Mouse (Mus musculus) activated CD4-positive, CD25-positive, alpha-beta regulatory T cell, adult 4 months (primary cell): ENCODE data around the gene Plscr2. TPM values are rescaled to one million over a fixed set of nuclear protein-coding genes. Genes with fewer than 3 reads are reported as not detected.
"Not testable (repeated sequence)": the region's sequence is repeated elsewhere in the genome, so short reads cannot be mapped to it uniquely, and the experiment has no call there.

Source experiments
- ATAC-seq: one replicate; pipeline ENCODE4 v1.8.0; 2017
- polyA plus RNA-seq, 2 experiments: library from polyadenylated mRNA; unstranded; fragments of 100-300 nt; shearing (Covaris generic); gene quantifications; one replicate each; pipeline ENCODE4 v1.2.1; 2017

Gene Plscr2
- polyA plus RNA-seq, 2 experiments from 2014 or later: not detected

DNA sequence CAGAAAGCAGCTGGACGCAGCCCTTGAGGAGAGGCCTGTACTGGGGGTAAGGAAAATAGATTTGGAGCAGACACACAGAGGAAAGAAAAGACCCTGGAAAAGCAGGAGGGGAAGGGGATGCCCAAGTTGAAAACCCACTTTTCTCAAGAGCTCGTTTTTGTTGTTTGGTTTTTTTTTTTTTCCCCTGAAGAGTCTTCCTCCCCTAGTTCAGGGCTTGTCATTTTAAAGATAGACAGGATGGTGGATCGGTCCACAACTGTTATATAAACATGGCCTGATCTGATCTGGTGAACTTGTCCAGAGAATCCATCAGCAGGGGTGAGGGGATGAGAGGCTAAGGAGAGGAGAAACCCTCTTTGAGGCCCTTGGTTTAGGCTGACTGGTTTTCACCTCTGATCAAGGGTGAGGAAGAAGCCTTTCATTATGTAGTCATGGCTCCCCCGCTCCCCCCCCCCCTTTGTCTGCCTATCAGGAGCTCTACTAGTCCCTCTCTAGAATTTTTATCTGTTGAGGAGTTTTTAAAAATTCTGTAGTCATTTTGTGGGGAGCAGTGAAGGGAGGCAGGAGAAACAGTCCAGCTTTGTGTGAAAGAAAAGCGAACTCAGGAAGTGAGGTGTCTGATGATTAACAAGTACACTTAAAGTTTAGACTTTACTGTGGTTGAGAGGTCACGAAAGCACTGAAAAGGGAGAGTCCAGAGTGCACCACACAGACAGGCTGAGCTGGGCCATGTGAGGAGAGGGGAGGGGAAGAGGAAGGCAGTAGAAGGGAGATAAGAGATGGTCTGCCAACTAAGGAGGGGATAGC, 1.2 kb upstream of the Plscr2 start:
- peak; percentile 96 for ATAC-seq

DNA sequence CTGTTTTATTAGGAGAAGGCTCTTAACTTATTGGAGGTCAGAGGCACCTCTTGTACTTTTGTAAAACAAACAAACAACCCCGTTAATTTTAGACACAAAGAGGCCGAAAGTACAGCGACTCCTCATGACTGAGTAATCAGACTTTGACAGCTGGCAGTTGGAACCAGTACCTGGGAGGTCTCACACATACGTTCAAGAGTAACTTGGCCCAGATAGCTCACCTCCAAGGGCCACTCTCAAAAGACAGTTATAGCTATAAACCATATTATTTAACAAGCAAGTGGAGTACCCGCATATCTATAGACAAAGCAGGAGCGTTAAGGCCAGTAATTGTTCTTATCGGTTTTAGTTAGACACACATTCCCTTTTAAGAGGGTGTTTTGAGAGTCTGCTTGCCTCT, 958 bp downstream of the Plscr2 start:
- no peak for ATAC-seq

DNA sequence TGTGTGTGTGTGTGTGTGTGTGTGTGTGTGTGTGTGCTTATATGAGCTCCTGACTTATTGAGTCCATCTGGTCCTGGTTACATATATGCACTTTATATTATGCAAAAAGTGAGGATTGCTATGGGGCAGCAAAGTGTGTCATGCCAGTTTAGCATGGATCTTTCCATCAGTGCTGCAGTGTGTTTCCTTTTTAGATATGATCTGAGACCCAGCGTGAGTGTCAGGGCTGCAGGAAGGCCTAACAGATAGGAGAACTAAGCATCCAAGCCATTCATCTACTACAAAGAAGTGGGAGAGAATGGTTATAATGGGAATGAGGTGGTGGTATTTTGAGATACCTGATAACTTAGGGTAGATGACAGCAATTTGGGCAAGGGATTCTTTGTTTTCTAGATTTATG, 4.6 kb downstream of the Plscr2 start:
- no peak for ATAC-seq

DNA sequence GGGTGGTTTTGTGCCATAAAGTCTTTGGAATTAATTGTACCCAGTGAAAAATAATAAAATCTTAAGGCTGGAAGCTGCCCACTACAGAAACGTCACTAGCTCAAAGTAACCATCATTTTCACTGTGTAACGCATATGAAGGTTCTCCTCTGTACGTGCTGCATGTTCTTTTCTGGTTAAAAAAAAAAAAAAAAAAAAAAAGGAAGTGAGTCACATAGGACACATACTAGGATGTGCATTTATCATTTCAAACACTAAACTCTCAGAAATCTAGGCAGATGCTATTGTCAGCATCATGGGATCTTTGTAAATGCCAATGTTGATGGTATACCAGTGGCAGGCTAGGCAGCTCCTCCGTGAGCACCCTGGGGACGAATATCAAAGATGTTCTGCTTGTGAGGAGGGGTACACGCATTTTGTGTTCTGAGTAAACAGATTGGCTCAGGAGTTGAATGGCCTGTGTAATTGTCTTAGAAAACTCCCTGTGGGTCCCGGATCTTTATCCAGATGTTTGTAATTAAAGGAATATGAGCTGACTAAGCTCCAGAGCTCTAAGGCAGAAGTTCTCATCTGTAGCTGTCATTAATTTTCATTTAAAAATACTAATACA, 7.3 kb downstream of the Plscr2 start:
- no peak for ATAC-seq

DNA sequence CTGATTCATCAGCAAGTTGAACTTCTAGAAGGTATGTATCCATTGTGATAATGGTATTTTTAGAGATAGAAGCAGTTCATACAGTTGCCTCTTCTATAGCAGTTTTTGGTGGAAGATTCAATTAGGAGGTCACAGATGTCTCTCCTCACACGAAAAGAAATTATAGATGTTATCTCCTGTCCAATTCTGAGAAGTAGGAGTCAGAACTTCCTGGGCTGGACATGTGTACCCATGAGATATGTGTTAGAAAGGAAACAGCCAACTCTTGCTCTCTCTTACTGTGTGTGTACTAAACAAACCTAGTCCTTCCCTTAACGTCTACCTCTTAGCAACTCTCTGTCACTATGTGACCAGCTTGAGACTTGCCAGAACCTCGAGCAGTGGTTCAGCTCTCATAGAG, 14.3 kb downstream of the Plscr2 start:
- no peak for ATAC-seq

DNA sequence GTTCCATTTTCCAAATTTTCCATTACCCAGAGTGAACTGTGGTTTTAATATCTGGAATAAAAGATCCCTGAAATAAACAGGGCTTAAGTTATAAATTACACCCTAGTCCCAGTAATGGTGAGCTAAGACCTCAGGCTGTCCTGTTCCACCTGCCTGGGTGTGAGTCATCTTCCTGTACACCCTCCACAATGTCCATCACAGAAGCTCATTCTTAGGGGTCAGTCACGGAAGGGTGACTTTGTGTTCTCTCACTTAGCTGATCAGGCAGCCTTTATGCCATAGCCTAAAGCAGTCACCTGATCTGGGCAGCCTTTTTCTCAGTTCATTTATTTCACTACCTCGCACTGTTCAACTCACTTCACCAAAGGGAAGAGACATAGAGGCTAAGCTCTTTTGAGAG, 16.8 kb downstream of the Plscr2 start:
- ATAC-seq: no peak

DNA sequence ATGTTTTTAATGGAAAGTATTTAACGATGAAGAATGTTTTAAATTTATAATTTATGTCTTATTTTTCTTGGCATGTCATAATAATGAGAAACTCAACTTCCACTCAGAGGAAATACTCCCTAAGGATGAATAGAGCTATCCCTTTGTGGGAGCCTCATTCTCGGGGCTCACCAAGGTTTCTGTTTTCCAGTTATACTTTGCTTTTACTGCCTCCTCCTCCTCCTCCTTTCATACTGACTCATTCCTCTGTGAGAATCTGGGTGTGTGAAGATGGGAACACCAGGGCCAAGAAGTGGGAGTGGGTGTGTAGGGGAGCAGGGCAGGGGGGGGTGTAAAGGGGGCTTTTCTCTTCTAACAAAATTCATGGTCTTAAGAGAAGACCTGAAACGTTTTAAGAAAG, 17.5 kb downstream of the Plscr2 start:
- ATAC-seq: no peak

DNA sequence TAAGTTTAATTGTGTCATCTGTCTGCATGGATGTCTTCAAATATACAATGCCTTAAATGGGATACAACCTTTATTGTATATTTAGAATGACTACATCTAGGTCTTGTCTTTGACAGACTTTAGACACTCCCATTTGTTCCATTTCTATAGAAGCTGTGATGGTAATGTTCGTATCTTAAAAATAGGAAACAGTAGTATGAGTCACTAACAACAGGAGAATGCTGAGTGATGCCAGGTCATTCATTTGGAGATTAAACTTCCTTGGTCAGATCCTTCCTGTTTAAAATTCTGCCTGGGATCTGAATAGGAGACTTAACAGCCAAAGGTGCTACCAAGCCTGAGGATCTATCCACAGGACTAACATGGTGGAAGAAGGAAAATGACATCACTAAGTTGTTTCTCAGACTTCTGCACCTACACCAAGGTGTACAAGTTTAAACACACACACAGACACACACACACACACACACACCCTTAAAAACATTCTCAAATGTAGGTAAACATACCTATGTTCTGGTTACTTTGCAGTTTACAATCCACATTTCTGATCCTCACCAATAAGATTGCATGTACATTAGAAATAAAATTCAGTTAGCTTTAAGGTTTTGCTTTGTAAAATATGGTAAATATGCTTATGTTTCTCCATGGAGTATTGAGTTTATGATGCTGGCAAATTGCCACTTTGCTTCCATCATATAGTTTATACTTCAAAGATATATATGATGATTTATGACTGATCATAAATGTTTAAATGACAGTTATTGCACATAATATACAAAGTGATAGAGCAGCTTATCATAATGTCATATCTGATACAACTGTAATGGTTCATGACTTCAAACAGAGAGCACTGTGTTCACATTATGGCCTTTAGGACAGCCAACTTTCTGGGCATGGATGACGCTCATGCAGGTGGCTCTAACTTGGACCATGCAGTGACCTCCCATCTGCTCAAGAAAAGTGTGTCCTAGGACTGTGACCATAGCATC, 18.5 kb downstream of the Plscr2 start:
- no peak for ATAC-seq

DNA sequence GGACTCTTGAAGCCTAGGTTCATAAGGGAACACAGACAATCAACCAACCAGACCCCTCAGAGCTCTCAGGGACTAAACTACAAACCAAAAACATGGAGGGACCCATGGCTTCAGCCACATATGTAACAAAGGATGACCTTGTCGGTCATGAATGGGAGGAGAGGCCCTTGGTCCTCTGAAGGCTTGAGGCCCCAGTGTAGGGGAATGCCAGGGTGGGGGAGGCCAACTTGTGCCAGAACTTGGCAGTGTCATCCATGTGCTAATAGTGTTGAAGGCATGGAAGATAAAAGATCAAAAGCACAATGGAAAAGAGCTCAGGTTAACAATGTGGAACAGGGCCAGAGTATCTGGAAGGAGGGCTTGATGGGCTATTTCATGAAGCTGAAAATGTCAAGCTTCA, 22.9 kb downstream of the Plscr2 start:
- ATAC-seq: no peak

DNA sequence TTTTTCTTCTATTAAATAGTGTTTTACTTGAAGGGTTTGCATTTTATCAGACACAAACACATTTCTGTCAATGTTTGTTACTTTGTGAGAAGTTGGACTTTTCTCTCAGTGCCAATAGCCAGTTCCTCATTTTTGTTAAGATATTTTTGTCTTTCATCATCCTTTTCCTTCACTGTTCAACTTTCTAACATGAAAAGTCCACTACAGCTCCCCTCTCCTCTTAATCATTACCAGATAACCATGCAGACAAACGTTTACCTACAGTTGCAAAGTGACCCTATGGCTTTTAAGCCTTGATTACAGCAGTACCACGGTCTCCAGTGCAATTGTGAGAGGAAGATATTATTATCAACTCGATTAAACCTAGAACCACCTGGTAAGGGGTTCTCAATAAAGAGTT, 25.8 kb downstream of the Plscr2 start:
- ATAC-seq: no peak

DNA sequence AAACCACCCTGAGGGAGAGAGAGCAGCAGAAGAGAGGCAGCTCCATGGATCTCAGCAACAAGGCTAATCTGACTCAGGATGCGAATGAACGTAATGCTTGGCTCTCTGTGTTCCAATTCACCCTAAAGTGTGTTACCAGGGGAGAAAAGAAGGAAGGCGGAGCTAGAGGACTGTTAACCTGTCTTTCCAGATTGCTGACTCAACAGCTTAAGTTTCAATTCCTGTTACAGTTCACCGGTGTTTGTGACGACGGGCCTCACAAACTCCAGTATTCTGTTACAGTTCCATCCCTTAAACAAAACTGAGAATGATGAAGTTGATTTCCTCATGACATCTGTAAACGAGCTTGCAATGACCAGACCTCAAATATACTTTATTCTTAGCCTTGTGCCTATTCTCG, 29.7 kb downstream of the Plscr2 start:
- ATAC-seq: no peak

DNA sequence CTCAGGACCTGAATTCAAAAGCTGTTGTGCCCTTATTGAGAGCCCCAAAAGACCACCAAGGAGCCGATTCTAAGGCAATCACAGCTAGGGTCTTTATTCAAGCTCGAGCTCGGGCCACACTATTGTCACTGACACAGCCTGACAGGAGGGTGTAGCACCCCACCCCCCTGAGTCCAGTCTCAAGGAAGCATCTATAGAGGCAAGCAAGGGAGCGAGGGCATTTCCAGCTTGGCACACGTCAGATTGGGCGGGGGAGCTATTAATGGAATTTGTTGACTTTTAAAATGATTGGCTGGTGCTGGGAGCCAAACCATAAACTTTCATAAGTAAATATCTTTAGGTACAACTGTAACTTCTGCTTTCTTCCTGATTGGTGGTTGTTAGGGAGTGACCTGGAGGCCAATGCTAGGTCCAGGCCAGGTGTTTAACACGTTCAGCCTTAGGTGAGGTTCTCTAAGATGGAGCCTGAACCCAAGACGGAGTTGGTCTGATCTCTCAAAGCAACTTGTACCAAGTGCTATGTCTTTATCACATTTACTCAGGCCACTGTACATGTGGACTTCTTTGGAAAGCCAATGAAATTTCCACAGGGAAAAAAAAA, 30.3 kb downstream of the Plscr2 start:
- no peak for ATAC-seq

DNA sequence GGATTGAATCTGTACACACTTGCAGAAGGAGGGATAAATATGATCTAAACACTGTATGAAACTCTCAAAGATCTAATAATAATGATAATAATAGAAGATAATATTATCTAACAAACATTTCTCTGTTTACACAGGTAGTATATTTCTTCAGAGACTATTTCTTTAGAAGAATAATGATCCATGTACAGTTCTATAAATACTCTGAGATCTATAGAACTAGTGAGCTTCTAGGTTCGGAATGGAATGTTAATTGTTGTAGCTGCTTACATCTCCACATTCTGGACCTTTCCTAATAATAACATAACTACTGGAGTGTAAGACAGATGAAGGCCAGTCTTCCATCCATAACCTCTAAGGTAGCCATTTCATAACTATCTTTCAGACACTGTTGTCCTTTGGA, 33.7 kb downstream of the Plscr2 start, which contains the start of gene 1700057G04Rik:
TSS of gene 1700057G04Rik (plus strand) at position 301 of the 400 bp plus-strand sequence.
- no peak for ATAC-seq

DNA sequence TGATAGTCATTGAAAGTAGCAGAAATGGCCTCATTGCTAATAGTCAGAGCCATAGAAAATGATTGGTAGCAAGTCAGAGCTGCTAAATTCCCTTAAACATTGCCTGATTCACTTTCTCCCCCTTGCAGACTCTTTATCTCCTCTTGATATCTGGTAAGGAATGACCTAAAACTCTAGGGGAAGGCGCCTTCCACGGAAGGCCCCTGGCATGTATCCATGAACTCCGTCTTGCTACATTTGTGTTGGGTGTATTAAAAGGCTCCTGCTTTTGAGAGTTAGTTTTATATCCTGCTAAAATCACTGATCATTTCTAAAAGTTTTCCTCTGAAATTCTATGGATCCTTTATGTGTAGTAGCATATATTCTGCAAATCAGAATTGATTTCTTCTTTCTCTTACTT, 41.4 kb downstream of the Plscr2 start:
- ATAC-seq: no peak

DNA sequence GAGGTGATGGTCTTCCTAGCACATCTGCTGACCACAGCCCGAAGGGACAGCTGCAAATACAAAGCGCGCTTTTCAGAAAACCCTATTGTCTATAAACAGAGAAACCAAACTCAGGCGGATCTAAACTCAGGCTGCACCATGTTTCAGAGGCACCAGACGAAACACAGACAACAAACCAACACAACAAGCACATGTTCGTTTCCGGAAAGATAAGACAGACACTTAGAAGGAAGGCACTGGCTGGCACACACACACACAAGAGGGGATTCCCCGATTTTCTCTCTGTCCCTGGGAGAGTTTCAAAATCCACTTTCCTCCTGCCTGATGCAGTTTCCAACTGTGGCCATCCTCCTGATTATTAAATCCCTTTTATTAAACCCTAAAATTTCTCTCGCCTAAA, 50.5 kb downstream of the Plscr2 start:
- ATAC-seq: not testable (repeated sequence)

DNA sequence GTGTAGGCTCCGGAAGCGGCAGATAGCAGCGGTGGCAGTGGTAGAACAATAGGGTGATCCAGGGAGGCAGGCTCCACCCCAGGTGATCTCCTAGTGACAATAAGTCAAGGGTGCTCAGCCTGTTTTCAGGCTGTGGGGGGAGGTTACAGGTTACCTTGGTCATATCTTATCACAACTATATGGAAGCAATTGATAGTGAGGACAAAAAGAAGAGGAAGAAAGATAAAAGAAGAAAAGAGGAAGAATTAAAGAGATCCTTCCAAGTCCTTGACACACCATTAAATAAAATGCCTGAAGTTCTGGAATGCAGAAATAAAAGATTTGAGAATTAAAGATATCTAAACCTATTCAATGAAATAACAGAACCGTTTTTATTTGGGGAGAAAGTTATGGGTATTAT, 51.4 kb downstream of the Plscr2 start:
- ATAC-seq: no peak

DNA sequence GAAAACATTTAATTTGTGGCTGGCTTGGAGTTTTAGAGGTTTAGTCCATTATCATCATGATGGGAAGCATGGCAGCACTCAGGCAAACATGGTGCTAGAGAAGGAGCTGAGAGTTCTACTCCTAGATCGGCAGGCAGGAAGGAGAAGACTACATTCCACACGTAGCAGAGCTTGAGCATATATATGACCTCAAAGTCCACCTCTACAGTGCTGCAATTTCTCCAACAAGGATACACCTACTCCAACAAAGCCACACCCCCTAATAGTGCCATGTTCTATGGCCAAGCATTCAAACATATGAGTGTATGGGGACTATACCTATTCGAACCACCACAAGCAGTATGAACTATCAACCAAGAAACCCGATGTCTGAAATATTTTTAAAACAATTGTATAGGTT, 56.0 kb downstream of the Plscr2 start:
- ATAC-seq: no peak

DNA sequence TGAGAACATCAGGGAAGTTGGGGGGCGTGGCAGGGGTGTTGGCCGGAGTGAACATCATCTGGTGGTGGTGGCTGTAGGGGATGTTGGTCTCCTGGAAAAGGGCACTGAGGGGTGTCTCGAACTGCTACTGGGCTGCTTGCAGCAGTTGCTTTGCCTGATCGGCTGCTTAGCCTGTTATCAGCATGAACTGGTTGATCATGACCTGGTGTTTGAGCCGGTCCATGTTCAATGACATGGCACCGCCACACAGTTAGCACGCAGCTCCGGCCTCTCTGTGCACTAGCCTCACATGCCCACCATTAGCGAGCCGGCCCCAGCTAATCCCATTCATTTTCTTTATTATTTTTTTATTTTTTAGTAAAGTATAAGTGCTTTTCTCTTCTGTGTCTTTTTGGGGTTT, 59.4 kb downstream of the Plscr2 start:
- no peak for ATAC-seq

DNA sequence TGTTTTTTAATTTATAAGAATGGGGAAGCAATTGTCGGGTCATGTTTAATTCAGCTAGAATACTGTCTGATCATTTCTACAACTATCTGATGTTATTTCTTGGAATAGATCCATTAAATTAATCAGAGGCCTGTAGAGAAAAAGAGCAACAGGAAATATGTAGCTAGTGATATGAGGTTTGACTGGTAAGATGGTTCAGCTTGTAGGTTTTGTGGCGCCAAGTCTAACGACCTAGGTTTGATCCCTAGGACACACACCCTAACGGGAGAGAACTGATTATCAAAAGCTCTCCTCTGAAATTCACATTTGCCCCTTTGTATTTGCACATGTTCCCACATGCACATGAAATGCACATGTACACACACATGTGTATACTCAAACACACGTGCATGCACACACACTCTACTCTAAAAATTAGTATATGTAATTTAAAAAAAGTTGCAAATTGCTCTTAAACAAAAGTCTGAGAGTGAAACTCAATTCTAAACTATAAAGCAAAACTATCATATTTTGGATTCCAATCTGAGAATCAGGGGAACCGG, 59.9 kb downstream of the Plscr2 start:
- ATAC-seq: no peak

DNA sequence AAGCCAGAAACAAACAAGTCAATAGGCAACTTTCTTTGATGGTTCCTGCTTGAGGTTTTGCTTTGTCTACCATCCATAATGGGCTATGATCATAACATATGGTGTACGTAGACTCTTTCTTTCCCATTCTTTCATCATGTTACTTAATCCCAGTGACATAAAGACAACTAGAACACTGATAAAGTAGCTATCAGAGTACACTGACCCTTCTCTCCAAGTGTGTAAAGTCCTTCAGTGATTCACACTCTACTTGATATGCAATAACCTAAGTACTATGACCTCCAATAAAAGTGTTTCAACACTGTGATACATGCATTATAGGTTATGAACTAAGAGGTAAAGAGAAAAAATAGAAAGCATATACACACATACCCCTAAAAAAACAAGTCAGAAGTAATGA, 61.7 kb downstream of the Plscr2 start:
- ATAC-seq: no peak

DNA sequence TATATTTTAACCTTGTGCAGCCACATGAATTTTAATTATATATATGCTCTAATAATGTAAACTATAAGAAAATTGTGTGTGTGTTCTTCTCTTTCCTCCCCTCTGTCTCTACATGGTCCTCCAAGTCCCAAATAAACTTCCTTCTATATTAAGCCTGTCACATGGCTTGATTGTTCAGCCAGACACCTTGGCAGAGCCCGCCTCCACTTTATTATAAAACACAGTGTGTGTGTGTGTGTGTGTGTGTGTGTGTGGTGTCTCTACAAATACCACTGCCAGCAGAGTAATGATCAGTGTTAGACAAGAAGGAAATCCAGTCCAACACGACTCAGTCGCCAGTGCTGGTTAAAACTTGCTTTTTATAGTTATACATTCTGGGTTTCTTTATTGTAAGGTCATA, 62.3 kb downstream of the Plscr2 start:
- no peak for ATAC-seq

DNA sequence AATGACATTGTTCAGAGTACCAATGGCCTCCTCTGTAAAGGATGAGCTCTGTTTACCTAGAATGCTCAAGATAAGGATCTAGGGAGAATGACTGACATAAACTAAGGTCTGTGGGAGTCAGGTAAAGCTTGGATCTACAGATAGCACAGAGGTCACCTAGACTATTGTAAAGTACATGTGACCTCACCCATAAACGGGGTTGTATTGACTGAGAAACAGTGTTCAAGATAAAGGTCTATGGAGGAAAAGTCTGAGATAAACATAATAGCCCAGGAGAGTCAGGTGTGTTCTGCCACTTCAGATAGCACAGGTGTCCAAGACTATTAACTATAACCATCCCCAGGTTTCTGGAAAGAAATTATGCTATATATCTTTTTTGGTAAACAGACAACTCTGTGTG, 63.6 kb downstream of the Plscr2 start:
- ATAC-seq: no peak
